Mouse (Mus musculus): Measurements from ENCODE around the gene Tceal5. TPM values are rescaled to one million over a fixed set of nuclear protein-coding genes. Genes with fewer than 3 reads are reported as not detected.
A peak's percentile ranks its signal among the peaks of the same experiment; 100 is the strongest.
"Not testable (repeated sequence)": the region's sequence is repeated elsewhere in the genome, so short reads cannot be mapped to it uniquely, and the experiment has no call there.

Gene Tceal5
- polyA plus RNA-seq (2012; rRNA removed): 4.2 and 4.3 TPM in 2 replicates

DNA sequence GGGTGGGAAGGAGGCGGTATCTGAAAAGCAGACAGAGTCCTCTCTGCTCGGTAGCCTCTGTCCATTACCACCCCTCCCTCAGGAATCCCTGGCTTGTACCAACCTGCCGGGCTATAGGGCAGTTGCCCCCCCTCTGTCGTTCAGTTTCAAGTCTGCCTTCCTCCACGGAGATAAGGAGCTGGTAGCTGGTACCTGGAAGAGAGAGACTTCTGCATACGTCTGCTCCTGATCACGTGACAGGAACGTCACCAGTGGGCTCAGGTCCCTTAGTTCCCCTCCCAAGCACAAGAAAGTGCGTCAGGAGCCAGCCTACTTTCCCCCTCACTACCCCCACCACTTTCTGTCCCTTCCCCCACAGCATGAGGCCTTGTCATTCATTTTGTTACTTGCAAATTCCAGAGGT is at the start of gene Tceal5:
Gene Tceal5 (minus strand): TSS at position 213 of the 403 bp plus-strand sequence.
- no peak for DNase-seq (ENCODE audit: low spot score)

DNA sequence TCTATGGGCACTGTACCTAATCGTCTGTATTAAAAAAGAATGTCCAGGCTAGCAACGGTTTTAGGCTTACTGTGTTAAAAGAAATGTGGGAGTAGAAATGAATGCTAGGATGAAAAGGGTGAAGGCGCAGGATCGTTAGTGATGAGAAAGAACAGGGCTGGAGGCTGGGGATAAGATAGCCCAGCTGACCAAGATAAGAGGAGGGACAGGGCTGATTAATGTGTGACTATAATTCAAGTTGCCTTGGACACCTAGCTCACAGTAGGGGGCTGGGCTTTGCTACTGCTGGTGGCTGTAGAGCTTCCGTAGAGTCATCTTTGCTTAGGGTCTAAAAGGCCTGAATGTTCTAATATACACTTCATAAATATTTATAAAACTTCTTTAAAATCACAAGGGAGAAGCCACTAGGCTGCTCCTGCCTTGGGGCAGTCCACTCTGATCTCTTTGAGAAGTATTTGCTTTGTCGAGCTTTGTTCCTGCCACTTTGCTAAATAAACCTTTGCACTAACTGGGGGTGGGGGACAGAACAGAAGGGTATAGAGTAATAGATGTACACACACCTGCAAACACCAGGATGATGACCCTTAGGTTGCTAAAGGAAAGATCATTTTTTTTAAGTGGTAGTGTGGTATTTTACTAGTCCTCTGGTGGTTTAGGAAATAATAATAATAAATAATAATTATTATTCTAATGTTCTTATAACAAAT is 48.5 kb upstream of the Tceal5 start:
- no peak for DNase-seq (ENCODE audit: low spot score)

DNA sequence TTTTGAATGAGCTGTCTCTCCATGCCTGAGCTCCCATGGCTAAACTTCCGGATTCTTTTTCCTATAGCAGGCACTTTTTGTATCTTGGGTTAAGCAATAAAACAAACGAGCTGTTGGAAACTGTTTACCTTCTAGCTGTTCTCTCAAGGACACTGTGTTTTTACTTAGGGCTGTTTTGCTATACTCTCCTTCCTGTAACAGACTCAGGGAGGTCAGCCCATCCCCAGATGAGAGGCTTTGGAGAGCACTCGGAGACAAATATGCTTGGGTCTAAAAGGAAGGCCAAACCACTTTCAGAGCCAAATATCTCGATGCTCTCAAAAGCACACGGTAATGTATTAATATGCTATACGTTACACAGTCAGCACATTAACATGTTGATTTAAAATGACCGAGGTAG is 46.0 kb upstream of the Tceal5 start:
- DNase-seq (ENCODE audit: low spot score): no peak

DNA sequence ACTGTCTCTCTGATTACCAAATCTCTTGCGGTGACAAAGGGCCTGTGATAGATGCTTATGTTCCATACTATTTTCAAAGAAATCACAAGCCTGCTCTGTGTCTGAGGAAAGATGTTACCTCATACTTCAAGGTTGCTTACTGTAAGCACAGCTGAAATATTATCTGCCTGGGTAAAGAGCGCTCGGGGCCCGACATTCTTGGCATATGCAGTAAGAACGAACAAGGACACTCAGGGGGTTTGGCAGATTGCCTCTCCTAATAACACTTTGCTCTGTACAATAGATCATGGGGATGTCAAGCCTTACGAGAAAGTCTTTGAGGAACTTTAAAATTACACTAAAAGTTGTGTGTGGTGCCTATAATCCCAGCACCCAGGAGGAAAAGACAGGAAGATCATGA is 45.1 kb upstream of the Tceal5 start:
- DNase-seq (ENCODE audit: low spot score): no peak

DNA sequence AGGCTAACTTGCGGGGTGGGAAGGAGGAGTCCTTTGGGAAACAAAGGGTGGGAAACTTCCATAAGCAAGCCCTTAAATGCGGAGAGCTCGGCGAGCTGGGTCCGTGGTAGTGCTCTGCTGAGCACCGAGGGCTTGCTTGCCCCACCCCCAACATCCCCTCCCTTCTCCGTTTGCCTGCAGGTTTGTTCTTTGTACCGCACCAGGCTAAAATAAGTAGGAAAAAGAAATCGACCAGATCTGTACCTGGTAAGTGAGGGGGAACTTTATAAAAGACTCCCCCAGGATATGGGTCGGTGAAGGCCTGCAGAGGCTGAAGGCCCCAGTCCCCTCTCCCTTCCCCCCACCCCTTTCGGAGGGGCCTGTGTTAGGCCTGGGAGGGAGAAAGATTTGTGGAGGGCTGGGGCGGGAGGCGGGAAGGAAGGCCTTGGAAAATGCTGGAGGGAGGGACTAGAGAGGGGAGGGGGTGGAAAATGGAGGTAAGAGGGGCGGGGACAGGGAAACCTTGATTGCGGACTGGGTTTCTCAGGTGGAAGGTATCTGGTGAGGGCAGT is 41.9 kb upstream of the Tceal5 start:
- DNase-seq (ENCODE audit: low spot score): no peak

DNA sequence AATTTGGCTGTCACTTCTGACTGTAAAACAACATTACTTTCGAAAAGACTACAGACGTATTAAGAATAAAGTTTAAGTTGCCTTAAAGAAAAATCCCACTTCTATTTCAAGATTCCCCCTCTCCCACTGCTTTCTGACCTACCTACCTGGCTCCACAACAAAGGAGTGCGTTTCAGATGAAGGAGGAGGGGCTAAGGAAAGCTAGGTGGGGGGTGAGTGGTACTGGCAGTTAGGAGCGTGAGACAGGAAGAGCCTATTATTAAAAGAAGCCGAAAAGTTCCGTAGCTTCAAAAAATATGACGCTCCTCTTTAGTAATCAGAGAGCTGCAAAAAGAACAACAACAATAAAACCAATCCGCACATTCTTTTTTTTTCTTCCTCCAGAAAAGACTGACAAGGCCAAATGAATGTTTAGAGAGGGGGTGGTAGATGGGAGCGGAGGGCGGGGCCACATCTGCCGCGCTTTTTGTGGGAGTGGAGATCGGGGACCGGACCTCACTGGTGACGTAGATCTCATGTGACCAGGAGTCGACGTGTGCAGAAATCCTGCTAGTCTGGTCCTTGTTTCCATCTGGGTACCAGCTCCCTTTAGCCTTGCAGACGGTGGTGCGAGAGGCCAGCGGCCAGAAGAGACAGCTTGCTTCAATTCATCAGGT is 41.0 kb upstream of the Tceal5 start, which contains the start of gene Tceal9:
Gene Tceal9 (plus strand): TSS at position 506 of the 656 bp plus-strand sequence.
- peak; percentile 35 for DNase-seq (ENCODE audit: low spot score)

DNA sequence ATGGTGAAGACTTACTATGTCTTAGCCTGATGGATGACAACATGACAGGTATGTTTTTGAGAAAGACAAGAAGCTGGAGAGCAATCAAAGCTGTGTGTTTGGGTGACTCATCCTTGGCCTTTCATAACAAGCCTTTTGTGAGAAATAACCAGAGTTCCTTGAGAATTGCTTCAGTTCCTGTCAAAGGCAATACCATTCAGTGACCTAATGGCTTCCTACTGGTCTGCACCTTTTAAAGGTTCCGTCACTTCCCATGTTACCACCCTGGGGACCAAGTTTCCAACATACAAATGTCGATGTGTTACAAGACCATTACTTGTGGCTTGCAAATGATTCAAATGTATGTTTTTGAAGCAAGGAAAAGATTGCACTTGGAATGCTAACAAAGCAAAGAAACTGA is 39.5 kb upstream of the Tceal5 start:
- DNase-seq (ENCODE audit: low spot score): no peak

DNA sequence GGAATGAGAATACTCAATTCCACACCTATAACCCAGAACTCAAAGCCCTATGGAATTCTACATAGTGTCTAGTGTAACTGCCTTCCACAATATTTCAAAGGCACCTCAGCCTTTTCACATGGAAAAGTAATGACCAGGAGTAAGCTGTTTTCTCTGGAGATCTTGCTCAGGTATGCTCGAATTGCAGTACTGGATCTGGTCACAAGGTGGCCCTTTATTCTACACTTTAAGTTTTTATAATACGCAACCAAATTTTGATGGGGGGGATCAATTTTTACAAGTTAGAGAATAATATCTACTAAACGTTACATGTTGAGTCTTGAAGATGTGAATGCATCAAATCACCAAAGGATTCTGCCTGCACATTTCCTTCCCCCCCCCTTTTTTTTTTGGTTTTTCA is 34.4 kb upstream of the Tceal5 start:
- no peak for DNase-seq (ENCODE audit: low spot score)

DNA sequence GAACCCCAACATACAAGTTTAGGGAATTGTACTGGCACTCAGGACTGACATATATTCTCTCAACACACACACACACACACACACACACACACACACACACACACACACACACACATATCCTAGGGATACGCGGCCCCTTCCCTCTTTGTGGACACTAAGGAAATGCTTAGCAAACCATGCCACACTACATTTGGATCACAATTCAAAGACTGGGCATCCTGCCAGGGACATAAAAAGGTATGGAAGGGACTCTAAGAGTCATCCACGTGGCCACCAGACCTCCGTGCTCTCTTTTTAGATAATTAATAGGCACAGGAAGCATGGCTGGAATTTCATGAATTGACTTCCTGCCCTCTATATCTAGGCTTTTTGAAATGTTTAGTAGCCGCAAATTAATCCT is 24.1 kb upstream of the Tceal5 start:
- DNase-seq (ENCODE audit: low spot score): no peak

DNA sequence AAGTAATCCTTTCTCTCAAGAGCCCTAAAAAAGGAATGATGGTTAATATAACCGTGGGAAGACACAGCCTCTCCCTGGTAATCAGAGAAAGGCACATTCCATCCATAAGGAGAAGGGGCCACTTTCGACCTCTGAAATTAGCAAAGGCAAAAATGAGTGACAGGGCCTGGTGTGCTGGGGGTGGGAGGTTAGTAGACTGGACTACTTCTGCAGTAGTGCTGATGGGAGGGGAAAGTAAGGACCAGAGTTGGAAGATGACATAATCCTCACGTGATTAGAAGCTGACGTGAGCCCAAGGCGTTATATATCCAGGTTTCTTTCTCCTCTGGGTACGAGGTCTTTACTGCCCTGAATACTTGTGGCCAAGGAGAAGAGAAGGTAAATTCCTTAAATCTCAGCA is 20.0 kb upstream of the Tceal5 start:
- DNase-seq (ENCODE audit: low spot score): no peak

DNA sequence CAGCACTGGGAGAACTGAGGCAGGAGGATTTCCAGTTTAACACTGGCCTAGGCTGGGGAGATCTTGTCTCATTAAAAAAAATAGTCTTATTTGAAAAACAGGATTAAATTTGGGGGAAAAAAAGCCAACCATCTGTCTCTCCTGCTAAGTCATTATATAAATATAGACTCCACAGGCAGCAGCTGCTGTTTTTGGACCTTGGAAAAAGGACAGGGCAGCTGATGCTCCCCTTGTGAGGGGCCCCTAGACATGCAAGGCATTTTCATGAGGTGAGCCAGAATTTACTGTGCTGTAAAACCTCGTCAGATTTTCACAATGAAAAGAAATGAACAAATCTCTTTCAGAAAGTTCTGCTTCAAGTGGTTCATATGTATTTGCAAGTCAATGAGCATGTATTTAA is 12.6 kb upstream of the Tceal5 start:
- no peak for DNase-seq (ENCODE audit: low spot score)

DNA sequence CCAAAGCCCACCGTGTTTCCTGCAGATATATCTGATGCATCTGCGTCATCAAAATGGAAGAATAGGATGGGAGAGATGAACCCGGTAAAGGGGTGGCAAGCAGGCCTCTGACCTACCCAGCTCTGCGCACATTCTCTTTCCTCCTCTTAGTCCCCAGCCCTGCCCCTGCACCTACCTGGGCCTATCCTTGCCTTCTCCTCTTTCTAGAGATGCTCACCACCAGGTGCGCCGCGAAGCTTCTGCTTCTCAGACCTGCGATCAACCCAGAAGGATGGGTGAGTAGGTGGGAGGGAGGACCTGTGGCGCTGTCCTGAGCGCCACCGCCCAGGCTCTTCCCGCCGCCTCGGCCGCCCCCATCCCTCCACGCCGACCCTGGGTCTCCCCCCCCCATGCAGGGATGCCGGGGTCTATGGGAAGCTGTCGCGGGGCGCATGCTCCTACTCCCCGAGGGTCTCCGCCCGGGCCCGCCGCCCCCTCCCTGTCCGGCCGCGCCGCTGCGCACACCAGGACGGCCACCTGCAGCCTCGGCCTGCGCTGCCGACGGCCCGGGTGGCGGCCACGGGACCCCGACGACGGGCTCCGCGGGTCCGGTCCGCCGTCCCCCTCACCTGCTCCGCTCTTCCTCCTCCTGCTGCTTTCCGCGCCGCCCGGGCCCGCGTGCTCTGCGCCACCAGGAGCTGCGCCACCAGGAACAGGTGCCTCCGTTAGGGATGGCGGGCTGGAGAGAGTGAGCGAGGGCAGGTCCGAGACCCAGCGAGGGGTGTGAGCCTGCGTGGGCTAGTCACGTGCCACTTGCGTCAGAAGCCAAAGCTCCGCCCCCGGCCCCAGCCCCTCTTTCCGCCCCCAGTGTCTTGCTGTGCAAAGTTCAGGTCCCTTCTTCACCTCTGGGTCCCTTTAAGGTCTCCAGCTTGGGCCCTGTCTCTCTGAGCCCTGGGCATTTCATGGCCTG is 11.3 kb upstream of the Tceal5 start, which contains the start of the genes Tceal7 and Bex1:
Gene Tceal7 (plus strand): TSS at position 51 of the 949 bp plus-strand sequence.
Gene Bex1 (minus strand): TSS at position 785 of the 949 bp plus-strand sequence.
- DNase-seq (ENCODE audit: low spot score): not testable (repeated sequence)

DNA sequence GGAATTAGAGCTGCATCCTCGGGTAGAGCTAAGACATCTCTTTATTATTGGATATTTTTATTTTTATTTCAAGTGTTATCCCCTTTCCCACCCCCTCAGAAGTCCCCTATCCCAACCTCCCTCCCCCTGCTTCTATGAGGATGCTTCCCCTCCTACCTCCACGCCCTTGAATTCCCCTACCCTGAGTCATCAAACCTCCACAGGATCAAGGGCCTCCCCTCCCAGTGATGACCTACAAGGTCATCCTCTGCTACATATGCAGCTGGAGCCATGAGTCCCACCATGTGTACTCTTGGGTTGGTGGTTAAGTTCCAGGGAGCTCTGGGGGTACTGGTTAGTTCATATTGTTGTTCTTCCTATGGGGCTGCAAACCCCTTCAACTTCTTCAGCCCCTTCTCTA is 9.7 kb upstream of the Tceal5 start:
- no peak for DNase-seq (ENCODE audit: low spot score)

DNA sequence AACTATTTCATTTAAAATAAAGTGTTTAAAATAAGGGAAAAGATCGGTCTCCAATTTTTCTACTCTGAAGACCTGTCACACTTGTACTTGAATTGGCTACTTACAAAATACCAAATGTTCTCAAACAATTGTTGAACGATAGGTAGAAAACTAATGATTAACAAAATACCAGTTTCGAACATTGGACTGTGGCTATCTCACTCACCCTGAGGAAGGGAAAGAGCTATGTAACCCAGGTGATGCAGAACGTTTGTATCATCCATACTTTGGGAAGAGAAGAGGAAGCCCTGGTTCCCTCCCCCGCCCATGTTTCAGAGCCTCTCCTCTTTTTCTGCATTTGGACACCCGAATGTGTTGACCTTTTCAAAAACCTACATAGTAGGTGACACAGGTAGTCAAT is 730 bp upstream of the Tceal5 start:
- DNase-seq (ENCODE audit: low spot score): no peak

DNA sequence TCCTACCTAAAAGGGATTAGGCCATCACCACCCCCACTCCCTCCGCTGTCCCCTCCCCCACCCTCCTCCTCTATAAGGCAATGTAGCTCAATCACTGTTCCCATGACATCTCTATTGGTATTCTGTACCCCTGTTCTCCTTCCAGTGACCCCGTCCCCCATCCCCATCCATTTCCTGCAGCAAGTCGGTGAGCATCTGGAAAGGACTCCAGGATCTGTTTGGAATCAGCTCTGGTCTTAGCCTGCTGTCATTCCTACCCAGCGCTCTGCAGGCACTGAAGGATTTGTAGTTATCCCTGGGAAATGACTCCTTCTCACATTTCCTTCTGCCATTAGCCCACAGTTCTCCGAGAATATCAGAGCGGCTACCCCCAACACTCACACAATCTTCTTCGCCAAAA is 419 bp downstream of the Tceal5 start:
- DNase-seq (ENCODE audit: low spot score): no peak

DNA sequence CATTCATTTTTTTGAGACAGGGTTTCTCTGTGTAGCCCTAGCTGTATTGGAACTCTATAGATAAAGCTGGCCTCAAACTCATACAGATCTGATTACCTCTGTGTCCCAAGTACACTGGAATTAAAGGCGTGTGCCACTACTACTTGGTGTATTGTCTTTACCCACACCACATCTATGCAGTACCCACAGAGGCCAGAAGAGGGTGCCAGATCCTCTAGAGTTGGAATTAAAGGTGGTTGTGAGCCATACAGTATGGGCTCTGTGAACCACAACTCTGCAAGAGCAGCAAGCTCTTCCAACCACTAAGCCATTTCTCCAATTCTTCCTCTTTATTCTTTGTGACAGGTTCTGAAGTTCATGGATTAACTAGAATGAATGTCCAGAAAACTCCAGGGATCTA is 6.8 kb downstream of the Tceal5 start:
- no peak for DNase-seq (ENCODE audit: low spot score)

DNA sequence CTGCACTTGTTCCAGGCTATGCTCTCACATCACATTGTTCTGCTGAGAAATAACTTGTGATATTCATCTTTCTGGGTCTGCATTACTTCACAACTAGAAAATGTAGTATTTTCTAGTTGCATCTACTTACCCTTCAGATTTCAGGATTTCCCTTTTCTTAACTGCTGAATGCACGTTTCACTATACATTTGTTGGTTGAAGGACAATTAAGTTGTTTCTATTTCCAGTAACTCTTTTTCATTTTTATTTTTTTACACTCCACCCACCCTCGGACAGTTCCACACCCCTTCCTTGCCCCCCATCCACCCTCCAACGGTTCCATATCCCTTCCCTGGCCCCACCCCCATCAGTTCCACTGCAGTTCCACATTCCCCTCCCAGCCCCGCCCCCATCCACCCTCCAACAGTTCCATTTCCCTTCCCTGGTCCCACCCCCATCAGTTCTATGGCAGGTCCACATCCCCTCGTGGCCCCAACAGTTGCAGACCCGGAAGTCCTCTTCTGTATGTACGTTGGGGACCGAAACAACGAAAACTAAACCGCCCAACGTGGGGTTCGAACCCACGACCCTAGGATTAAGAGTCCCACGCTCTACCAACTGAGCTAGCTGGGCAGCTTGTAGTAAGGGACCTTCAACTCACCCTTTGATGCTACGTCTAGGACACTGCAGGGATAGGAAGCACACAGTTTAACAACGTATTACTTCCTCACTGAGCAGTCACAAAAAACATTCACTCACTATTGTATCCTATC is 8.3 kb downstream of the Tceal5 start:
- no peak for DNase-seq (ENCODE audit: low spot score)

DNA sequence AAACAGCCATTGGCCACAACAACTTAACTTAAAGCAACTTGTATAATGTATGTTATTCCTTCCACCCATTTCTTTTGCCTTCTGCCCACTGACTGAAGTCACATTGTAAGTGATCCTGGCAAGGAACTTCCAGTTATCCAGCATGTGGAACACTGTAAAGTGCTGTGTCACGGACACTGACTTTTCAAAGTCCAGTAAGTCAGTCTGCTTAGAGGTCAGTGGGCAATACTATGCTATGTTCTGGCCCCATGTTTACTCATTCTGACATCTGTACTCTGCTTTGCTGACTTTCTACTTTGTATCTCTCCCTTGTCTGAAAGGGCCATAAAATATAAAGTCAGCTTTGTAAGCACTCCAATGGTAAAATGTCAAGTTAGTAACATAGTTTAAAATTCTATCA is 20.6 kb downstream of the Tceal5 start:
- no peak for DNase-seq (ENCODE audit: low spot score)

DNA sequence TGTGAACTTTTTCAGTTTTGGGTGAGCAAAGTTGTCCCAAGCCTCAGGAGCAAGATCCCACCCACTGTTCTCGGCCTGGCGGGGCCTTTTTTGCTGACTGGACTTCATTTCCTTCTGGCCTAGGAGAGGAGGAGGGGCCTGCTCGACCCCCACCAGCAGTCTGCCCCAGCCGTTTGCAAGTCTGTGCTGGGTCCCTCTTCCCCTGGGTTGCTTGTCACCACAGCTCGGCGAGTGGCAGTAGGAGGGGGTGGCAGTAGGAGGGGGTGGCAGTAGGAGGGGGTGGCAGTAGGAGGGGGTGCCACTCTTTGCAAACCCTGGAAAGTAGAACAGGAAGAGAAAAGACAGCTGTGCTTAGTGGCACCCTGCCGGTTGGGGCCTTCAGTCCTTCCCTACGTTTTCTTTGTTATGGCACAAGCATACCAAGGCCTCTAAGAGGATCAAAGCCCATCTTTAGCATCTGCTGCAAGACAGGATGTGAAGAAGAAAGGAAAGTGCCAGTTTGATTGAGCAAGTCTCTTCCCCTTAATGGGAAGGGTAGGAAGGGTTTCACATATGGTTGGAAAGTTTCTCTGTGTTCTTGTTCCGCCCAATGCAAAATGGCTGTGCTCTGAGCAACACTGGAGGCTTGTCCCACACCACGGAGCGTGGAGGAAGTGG is 22.7 kb downstream of the Tceal5 start:
- DNase-seq (ENCODE audit: low spot score): no peak

DNA sequence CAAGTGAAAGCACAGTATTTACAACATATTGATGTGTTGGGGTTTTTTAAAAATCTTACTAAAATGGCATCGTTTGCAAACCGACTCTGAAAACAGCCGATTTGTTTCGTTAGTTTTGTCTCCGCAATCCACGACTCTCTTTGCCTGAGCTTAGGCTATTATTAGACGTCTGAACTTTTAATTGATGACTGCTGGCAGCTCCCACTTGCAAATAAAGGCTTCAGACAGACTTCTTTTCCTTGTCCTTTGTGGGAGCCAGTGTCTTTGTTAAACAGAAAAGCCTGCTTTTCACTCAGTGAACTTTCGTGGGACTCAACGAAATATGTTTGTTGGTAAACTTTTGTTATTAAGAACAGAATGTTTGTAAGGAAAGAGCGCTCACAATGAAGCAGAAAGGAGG is 30.9 kb downstream of the Tceal5 start:
- DNase-seq (ENCODE audit: low spot score): no peak

DNA sequence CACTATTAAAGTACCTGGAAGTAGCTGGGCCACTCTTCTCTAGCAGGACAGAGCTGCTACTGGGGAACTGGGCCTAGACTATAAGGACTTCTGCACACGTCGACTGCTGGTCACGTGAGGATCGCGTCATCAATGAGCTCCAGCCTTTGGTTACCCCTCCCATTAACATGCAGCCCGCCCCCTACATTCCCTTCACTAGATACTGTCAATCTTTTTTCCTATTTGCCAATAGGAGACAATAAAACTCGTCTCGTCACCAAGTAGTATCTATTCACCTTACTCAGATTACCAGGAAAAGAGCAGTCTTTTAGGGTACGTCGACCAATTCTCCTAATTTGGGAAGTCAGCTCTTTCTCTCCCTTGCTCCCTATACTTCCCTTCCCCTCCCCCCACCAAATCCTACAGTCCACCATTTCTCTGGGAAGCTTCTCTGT is 31.5 kb downstream of the Tceal5 start, which contains the start of gene Tceal8:
Gene Tceal8 (minus strand): TSS at position 225 of the 434 bp plus-strand sequence.
- DNase-seq (ENCODE audit: low spot score): peak; percentile 30
